Mouse (Mus musculus) embryonic stem cell, embryonic (primary cell): ENCODE data around the gene Ttc39d.

Source experiments
- CTCF ChIA-PET, 4 experiments: fragments of 300-600 bp in 2 of 4; fragments of 350-600 bp in 2 of 4; sonication (Branson Sonifier 250); formaldehyde crosslinking; loops; one replicate each; lab custom pipeline; 2022; ENCODE audit warnings: inconsistent platforms in 2 of 4; lab: Charles Lee
- POLR2A ChIA-PET, 4 experiments: fragments of 300-600 bp in 2 of 4; fragments of 350-600 bp in 2 of 4; sonication (Branson Sonifier 250); formaldehyde crosslinking; loops; one replicate each; lab custom pipeline; 2022; ENCODE audit warnings: antibody characterized with exemption in 4 of 4, inconsistent platforms in 1 of 4; lab: Charles Lee

Gene Ttc39d

GRCm38 (mm10) chr17:80174699-80175385 is 32.4 kb upstream of the Ttc39d start:
- CTCF ChIA-PET: interaction anchor here in 3 of 4 experiments (0.6 to 1.3 kb wide), 3 partner anchors 127 to 176 kb away, joined by 3 to 6 read pairs (median 4); no protein-coding TSS in a partner anchor
- POLR2A ChIA-PET: interaction anchor here in 3 of 4 experiments (0.6 to 3.2 kb wide), 44 partner anchors 8 to 379 kb away, joined by 3 to 19 read pairs (median 4); partner anchors contain the start of genes Srsf7 (in 3 of the 3), Ttc39d (in 3 of the 3), Galm (in 2 of the 3) and Gemin6 (in 1 of the 3)

- CTCF ChIA-PET: interaction anchor here in 2 of 4 experiments (1.0 to 1.3 kb wide), 2 partner anchors 127 to 158 kb away, joined by 3 to 6 read pairs; no protein-coding TSS in a partner anchor
- POLR2A ChIA-PET: interaction anchor here in 3 of 4 experiments (0.6 to 3.2 kb wide), 41 partner anchors 7 to 379 kb away, joined by 3 to 19 read pairs (median 4); partner anchors contain the start of genes Srsf7 (in 3 of the 3), Ttc39d (in 3 of the 3), Galm (in 2 of the 3) and Hnrnpll (in 2 of the 3)
These were observed 31.9 kb upstream of the Ttc39d start for GRCm38 (mm10) chr17:80175386-80175739.

DNA sequence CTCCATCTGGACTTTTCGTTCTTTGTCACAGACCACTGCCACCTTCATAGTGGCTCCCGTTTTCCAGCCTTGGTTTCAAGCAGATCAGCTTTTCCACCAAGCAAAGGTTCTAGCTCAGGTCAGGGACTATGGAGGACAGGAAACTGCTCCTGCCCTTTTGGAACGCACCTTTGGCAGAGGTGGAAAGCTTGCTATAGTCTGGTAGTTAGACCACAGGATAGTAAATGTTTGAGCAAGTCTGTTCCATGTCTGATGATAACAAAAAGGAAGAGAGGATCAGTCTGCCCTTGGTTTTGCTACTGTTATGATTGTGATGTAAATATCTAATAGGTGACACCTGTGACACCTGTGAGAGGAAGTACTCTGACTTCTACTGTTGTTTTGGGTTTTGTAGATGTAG is 31.3 kb upstream of the Ttc39d start:
- POLR2A ChIA-PET: interaction anchor here in 3 of 4 experiments (0.6 to 3.2 kb wide), 20 partner anchors 8 to 199 kb away, joined by 3 to 19 read pairs (median 4); partner anchors contain the start of genes Srsf7 (in 3 of the 3), Ttc39d (in 3 of the 3), Galm (in 1 of the 3) and Hnrnpll (in 1 of the 3)
- CTCF ChIA-PET: interaction anchor here in 1 of 4 experiments (1.3 kb wide), 1 partner anchor 128 kb away, joined by 6 read pairs; no protein-coding TSS in a partner anchor

DNA sequence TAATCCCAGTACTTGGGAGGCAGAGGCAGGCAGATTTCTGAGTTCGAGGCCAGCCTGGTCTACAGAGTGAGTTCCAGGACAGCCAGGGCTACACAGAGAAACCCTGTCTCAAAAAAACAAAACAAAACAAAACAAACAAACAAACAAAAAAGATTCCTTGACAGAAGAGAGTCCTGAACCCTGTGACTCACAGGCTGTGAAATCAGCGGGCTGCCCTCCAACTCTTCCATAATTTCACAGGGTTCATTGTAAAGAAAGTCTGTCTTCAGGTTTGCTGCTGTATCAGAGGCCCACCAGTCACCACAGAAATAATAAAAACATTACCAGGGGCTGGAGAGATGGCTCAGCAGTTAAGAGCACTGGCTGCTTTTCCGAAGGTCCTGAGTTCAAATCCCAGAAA is 28.4 kb upstream of the Ttc39d start:
- ChIA-PET CTCF (interaction anchor here in 1 of 4 experiments (1.6 kb wide), 1 partner anchor 129 kb away, joined by 20 read pairs; no protein-coding TSS in a partner anchor), POLR2A (interaction anchor here in 1 of 4 experiments (1.1 kb wide), 1 partner anchor 126 kb away, joined by 6 read pairs; no protein-coding TSS in a partner anchor)

DNA sequence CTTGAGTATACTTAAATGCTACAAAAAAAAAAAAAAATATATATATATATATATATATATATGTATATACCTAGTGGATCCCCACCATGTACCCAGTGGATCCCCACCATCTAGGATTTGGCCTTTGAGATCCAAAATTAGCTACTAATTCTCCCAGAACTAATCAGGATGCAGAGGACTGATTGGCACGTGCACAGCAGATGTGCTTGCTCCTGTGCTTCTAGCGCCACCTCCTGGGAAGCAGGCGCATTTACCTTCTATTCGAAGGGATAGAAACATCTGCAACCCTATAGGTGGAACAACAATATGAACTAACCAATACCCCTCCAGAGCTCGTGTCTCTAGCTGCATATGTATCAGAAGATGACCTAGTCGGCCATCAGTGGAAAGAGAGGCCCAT is 27.3 kb upstream of the Ttc39d start:
- POLR2A ChIA-PET: interaction anchor here (0.6 to 4.0 kb wide), 16 partner anchors 10 to 162 kb away, joined by 3 to 14 read pairs (median 4); partner anchors contain the start of genes Srsf7 (in 2 of the 4) and Ttc39d (in 2 of the 4)
- CTCF ChIA-PET: interaction anchor here (0.5 to 1.7 kb wide), 27 partner anchors 10 to 1243 kb away, joined by 3 to 20 read pairs (median 3); partner anchors contain the start of gene Cebpz (in 1 of the 4)

DNA sequence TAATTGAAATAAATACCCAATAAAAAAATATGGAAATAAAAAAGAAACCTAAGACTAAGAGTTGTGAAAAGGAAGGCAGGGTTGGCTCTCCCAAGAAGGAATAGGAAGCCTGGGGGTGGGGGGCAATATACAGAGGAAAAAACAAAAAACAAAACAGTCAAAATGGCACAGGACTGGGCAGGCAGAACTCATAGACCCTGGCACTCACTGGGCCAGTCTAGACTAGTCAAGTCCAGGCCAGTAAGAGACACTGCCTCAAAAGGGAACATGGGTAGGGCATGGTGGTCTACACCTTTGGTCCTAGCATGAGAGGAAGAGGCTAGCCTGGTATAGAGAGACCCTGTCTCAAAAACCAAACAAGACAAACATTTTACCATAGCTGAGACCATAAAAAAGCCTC is 26.8 kb upstream of the Ttc39d start:
- POLR2A ChIA-PET: interaction anchor here in 3 of 4 experiments (0.6 to 4.0 kb wide), 9 partner anchors 20 to 163 kb away, joined by 3 to 14 read pairs (median 4); partner anchors contain the start of genes Srsf7 (in 2 of the 3) and Ttc39d (in 2 of the 3)

GRCm38 (mm10) chr17:80183615-80184014 is 23.6 kb upstream of the Ttc39d start:
- POLR2A ChIA-PET: interaction anchor here (0.8 to 2.0 kb wide), 8 partner anchors 10 to 163 kb away, joined by 3 to 11 read pairs (median 3); partner anchors contain the start of genes Srsf7 (in 2 of the 4) and Ttc39d (in 2 of the 4)
- CTCF ChIA-PET: interaction anchor here in 1 of 4 experiments (0.6 to 1.3 kb wide), 2 partner anchors 135 to 272 kb away, joined by 3 to 4 read pairs; no protein-coding TSS in a partner anchor

More for the DNA sequence above, 26.8 kb upstream of the Ttc39d start:
- CTCF ChIA-PET: interaction anchor here in 3 of 4 experiments (0.6 to 1.7 kb wide), 12 partner anchors 11 to 1244 kb away, joined by 3 to 20 read pairs (median 6); partner anchors contain the start of gene Cebpz (in 1 of the 3)

DNA sequence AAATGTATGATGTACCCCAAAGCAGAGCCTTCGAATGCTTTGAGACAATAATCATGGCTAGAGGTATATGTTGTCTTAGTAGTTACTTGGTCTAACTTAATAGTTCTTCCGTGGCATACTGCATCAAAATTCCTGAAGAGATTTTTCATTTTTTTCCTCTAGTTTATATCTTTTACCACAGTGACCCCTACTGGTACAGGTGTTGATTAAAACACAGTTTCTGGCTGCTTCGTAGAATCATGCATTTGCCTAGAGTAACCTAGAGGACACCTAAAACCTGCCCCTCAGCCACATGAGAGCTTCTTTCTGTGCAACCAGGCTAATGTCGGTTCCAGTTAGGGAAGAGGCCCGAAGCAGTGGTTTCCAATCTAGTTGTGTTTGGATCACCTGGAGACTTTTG is 14.2 kb upstream of the Ttc39d start:
- ChIA-PET POLR2A (interaction anchor here in 3 of 4 experiments (0.6 to 6.8 kb wide), 9 partner anchors 9 to 175 kb away, joined by 3 to 91 read pairs (median 4); partner anchors contain the start of genes Srsf7 (in 3 of the 3), Ttc39d (in 3 of the 3) and Gemin6 (in 1 of the 3)), CTCF (interaction anchor here in 3 of 4 experiments (0.6 to 1.7 kb wide), 5 partner anchors 145 to 183 kb away, joined by 3 to 6 read pairs (median 5); no protein-coding TSS in a partner anchor)

DNA sequence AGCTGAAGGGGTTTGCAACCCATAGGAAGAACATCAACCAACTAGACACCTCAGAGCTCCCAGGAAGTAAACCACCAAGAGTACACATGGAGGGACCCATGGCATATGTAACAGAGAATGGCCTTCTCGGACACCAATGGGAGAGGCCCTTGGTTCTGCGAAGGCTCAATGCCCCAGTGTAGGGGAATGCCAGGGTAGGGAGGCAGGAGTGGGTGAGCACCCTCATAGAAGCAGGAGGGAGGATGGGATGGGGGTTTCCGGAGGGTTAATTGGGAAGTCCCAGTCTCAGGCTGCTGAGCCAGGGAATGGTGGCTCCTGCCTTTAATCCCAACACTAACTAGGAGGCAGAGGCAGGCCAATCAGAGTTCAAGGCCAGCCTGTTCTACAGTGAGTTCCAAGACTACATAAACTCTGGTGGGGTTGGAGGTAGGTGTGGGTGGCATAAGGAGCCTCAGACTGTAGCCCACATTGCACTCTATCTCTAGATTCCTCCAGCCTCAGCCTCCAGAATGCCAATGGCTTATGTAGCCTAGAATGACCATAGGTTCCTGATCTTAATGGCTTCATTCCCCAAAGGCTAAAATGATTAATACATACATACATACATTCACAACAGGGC is 8.0 kb upstream of the Ttc39d start:
- CTCF ChIA-PET: no interaction called here
- POLR2A ChIA-PET: interaction anchor here in 3 of 4 experiments (0.6 to 6.8 kb wide), 31 partner anchors 7 to 1286 kb away, joined by 3 to 91 read pairs (median 4); partner anchors contain the start of genes Srsf7 (in 3 of the 3), Ttc39d (in 3 of the 3), Gemin6 (in 2 of the 3) and Dhx57 (in 1 of the 3)

GRCm38 (mm10) chr17:80205657-80206056 is 1.6 kb upstream of the Ttc39d start:
- ChIA-PET CTCF (interaction anchor here in 1 of 4 experiments (0.6 to 1.0 kb wide), 2 partner anchors 9 to 353 kb away, joined by 3 read pairs; no protein-coding TSS in a partner anchor), POLR2A (interaction anchor here (0.7 to 10.7 kb wide), 47 partner anchors 9 to 544 kb away, joined by 3 to 146 read pairs (median 12); partner anchors contain the start of genes Gemin6 (in 3 of the 4), Morn2 (in 2 of the 4), Dhx57 (in 1 of the 4) and Gm10190 (in 1 of the 4))

DNA sequence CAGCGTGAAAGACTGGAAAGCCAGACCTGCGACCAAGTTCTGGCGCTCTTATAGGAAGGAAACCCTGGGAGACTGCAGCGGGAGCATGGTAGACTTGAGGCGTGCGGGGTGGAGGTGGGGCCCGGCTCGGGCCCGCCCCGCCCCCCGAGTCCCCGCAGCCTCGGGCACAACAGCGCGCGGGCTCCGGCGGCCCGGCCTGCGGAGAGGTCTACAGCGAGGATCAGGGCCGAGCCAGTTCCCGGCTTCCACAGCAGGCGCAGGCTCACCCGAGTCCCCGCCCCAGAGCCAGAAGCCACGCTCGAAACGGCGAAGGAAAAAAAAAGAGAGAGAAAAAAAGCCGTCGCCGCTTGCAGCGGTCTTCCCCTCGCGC is 974 bp upstream of the Ttc39d start:
- ChIA-PET POLR2A (interaction anchor here (0.7 to 10.7 kb wide), 70 partner anchors 9 to 580 kb away, joined by 3 to 146 read pairs (median 8); partner anchors contain the start of genes Gemin6 (in 3 of the 4), Morn2 (in 3 of the 4), Dhx57 (in 2 of the 4) and Atl2 (in 1 of the 4)), CTCF (no interaction called here)

DNA sequence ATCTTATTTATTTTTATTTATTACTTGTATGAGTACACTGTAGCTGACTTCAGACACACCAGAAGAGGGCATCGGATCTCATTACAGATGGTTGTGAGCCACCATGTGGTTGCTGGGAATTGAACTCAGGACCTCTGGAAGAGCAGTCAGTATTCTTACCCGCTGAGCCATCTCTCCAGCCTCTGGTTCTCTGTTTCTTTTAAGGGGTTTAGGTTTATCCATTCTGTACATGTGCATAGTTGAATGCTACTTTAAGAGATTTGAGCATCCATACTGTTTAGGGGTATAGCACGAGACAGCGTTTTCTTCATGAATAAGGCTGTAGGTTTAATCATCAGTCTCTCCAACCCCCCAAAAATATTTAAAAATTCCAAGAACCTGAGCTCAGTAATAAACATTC is 6.7 kb downstream of the Ttc39d start:
- ChIA-PET CTCF (interaction anchor here in 1 of 4 experiments (0.5 to 0.7 kb wide), 2 partner anchors 8 to 144 kb away, joined by 3 read pairs; no protein-coding TSS in a partner anchor), POLR2A (interaction anchor here in 1 of 4 experiments (2.5 kb wide), 1 partner anchor 14 kb away, joined by 7 read pairs; no protein-coding TSS in a partner anchor)

DNA sequence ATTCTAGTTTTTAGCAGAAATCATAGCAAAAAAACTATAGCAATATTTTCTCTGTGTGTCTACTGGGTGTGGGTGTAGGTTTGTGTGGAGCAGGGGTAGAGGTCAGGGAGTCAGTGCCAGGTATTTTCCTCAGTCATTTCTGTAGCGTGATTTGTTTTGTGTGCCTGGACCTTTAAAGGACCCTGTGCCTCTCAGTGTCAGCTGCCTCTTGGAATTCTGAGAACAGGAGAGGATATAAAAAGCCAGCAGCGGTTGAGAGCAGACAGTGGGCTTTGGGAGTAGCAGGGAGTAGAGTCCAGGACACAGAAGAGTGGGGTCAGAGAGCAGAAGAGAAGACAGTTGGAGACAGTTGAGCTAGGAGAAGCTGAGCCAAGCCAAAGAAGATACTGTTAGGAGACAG is 12.9 kb downstream of the Ttc39d start:
- ChIA-PET POLR2A (interaction anchor here in 3 of 4 experiments (0.5 to 6.9 kb wide), 8 partner anchors 10 to 685 kb away, joined by 3 to 63 read pairs (median 3); partner anchors contain the start of genes Srsf7 (in 3 of the 3) and Ttc39d (in 3 of the 3)), CTCF (no interaction called here)

GRCm38 (mm10) chr17:80221202-80221601 is 13.9 kb downstream of the Ttc39d start:
- CTCF ChIA-PET: interaction anchor here in 1 of 4 experiments (1.3 kb wide), 1 partner anchor 17 kb away, joined by 3 read pairs; no protein-coding TSS in a partner anchor
- POLR2A ChIA-PET: interaction anchor here (0.5 to 6.9 kb wide), 8 partner anchors 9 to 34 kb away, joined by 3 to 63 read pairs (median 5); partner anchors contain the start of genes Srsf7 (in 3 of the 4) and Ttc39d (in 3 of the 4)

DNA sequence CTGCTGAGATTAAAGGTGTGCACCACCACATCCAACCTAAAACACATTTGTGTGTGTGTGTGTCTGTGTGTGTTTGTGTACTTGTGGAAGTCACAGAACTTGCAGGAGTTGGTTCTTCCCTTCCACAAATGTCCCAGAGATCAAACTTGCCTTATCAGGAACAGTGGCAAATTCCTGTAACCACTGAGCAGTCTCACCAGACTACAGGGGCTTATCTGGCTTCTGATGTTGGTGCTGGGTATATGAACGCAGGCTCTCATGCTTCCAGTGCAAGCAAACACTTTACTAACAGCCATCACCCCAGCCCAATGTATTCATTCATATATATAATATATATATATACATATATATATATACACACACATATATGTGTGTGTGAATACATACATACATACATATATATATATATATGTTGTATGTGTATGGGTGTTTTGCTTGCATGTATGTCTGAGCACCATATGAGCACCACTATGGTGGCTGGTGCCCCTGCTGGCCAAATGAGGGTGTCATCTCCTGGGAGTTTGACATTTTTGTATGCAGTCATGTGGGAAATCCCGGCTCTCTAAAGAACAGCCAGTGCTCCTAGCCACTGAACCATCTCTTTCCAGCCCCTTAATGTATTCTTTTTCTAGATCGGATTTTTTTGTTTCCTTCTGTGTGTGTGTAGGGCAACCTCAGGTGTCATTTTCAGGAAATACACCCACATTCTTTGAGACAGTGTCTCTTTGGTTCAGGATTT is 14.8 kb downstream of the Ttc39d start:
- ChIA-PET POLR2A (interaction anchor here (0.6 to 5.8 kb wide), 11 partner anchors 13 to 581 kb away, joined by 3 to 146 read pairs (median 27); partner anchors contain the start of genes Srsf7 (in 3 of the 4) and Ttc39d (in 3 of the 4)), CTCF (interaction anchor here in 1 of 4 experiments (1.3 kb wide), 1 partner anchor 17 kb away, joined by 3 read pairs; no protein-coding TSS in a partner anchor)

DNA sequence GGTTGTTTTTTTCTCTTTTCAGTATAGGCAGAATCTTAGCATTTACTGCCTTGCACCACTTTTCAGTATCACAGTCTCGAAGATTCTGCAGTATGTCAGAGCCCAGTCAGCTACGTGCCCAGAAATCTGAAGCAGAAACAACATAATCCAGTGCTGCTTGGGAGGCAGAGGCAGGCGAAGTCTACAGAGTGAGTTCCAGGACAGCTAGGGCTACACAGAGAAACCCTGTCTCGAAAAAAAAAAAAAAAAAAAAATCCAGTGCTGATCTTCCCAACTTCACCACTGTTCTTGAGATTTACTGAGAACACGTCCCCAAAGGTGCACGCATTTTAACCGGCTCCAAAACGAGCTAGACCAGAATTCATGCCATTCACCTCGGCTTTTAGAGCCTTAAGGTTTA is 16.6 kb downstream of the Ttc39d start:
- ChIA-PET CTCF (interaction anchor here (0.6 to 1.7 kb wide), 11 partner anchors 13 to 571 kb away, joined by 3 to 4 read pairs (median 3); no protein-coding TSS in a partner anchor), POLR2A (interaction anchor here (0.6 to 5.8 kb wide), 79 partner anchors 8 to 1398 kb away, joined by 3 to 146 read pairs (median 5); partner anchors contain the start of genes Srsf7 (in 4 of the 4), Ttc39d (in 4 of the 4), Dhx57 (in 3 of the 4) and Morn2 (in 3 of the 4))
